Mouse (Mus musculus): Measurements from ENCODE around the gene Nrp2. TPM values are rescaled to one million over a fixed set of nuclear protein-coding genes. Genes with fewer than 3 reads are reported as not detected.

Nrp2 gene
- polyA plus RNA-seq (2014; fragmentation: Nextera tagmentation; extraction: Ambion mirVana), result 22.5 and 29.3 TPM in 2 replicates

DNA sequence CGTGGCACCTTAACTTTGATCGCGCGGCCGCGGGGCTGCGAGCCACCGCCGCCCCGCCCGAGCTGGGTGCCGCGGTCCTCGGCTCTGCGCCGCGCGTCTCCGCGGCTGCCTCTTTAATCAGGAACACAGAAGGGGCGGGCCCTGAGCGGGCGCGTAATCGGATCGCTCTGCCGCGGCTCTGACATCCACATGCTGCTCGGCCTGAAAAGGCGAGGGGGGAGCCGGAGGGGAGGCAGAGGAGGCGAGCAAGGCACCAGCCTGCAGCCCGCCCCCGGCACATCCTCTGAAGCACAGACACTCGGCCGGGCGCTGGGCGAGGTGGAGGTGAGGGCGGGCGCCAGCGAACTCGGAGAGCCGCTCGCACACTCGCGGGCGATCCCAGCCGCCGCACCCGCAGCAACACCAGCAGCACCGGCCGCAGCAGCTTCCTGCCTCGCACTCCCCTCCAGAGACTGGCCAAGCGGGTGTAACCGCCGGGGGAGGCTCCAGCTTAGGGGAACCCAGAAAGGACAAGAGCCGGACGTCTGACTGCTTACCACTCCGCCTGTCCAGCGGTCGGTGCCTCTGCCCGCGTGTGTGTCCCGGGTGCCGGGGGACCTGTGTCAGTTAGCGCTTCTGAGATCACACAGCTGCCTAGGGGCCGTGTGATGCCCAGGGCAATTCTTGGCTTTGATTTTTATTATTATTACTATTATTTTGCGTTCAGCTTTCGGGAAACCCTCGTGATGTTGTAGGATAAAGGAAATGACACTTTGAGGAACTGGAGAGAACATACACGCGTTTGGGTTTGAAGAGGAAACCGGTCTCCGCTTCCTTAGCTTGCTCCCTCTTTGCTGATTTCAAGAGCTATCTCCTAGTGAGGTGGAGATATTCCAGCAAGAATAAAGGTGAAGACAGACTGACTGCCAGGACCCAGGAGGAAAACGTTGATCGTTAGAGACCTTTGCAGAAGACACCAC lies at the start of gene Nrp2:
Nrp2 (plus strand) TSS at position 128 of the 959 bp plus-strand sequence.
- peaks cover 20% of the 10 kb centered on the region for H3K27me3 ChIP-seq (ENCODE audit: control insufficient read depth, insufficient read depth, low read length)
- H3K4me2 ChIP-seq (replicated peaks; ENCODE audit: low read depth, low read length), result peak within 1 kb of the TSS; percentile 86
- DNase-seq (ENCODE audit: low spot score) (peak; percentile 86), ATAC-seq (ENCODE audit: low FRiP score) (peak; percentile 82)
- H3K4me1 ChIP-seq (replicated peaks; ENCODE audit: control insufficient read depth, insufficient read depth, low read length), result peaks cover 2% of the 10 kb centered on the region; the same call in 1 of the 2 replicates
- no peaks in the 10 kb centered on the region for H3K36me3 ChIP-seq (ENCODE audit: control insufficient read depth, insufficient read depth, low read length)
- peak within 1 kb of the TSS; percentile 64 for H3K4me3 ChIP-seq (ENCODE audit: low read depth, low read length)
- peak within 1 kb of the TSS; percentile 82 for H3K27ac ChIP-seq (ENCODE audit: low read depth, low read length)
- H3K9ac ChIP-seq (ENCODE audit: low read depth, low read length), result peak within 1 kb of the TSS; percentile 72
- no peaks in the 10 kb centered on the region for H3K9me3 ChIP-seq (ENCODE audit: control insufficient read depth, low read length)
- WGBS, result 1% methylated on average over 56 of the region's 76 CpGs

DNA sequence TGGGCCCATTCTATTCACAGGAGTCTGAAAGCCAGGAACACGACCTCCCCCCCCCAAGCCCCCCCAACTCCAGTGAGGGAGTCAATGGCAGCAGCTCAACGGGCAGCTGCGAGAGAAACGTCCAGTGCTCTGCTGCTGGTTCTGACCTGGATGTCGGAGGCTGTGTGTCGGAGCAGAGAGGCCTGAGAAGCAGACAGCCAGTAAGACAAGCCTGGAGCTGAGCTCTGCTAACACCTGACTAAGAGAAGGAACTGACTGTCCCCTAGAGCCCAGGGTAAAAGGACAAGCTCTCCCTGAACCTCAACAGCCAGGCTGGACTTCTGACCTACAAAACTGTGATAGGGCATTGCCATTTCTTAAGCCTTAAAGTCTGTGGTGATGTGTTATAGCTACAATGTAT lies 48.6 kb upstream of the Nrp2 start:
- Histone ChIP-seq H3K4me3 (ENCODE audit: low read depth, low read length) (no peak overlapping the region), H3K27ac (ENCODE audit: low read depth, low read length) (no peak overlapping the region), H3K4me1 (replicated peaks; ENCODE audit: control insufficient read depth, insufficient read depth, low read length) (no peaks in the 10 kb centered on the region), H3K4me2 (replicated peaks; ENCODE audit: low read depth, low read length) (no peak overlapping the region), H3K27me3 (ENCODE audit: control insufficient read depth, insufficient read depth, low read length) (no peaks in the 10 kb centered on the region), H3K9me3 (ENCODE audit: control insufficient read depth, low read length) (no peaks in the 10 kb centered on the region), H3K9ac (ENCODE audit: low read depth, low read length) (no peak overlapping the region), H3K36me3 (ENCODE audit: control insufficient read depth, insufficient read depth, low read length) (no peaks in the 10 kb centered on the region)
- ATAC-seq (ENCODE audit: low FRiP score), result no peak
- WGBS, result 70% methylated on average over 6 of the region's 6 CpGs
- DNase-seq (ENCODE audit: low spot score), result no peak

DNA sequence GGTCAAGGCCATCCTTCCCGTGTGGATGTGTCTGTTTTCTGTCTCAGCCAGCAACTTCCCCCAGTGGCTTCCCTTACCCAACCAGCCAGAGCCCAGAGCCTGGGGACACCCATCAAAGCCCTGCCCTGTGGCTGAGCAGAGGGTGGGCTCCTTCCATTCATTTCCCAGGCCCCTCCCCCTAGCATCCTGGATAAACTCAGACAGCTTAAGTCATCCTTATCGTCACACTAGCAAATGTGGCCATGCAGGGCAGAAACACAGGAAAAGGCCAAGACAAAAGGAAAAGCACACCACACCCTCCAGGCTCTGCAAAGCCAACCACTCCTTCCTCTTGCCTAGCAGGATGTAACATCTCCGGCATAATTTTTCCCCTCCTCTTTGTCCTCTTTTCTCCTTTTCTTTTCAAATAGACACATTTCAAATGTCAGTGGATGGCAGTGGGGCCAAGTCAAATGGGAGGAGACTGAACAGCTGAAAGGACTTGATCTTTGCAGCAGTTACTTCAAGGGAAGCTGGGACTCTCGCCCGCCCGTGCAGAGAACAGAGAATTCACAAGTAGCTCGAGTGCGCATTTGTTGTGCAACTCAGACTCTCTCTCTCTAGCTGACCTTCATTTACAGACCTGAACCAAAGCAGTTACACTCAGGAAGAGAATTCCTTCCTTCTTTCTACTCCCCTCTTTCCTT lies 38.0 kb upstream of the Nrp2 start:
- DNase-seq (ENCODE audit: low spot score) (peak; percentile 26), ATAC-seq (ENCODE audit: low FRiP score) (peak; percentile 27; the same call in 1 of the 2 replicates)
- Histone ChIP-seq H3K4me1 (replicated peaks; ENCODE audit: control insufficient read depth, insufficient read depth, low read length) (no peaks in the 10 kb centered on the region), H3K4me3 (ENCODE audit: low read depth, low read length) (no peak overlapping the region), H3K36me3 (ENCODE audit: control insufficient read depth, insufficient read depth, low read length) (no peaks in the 10 kb centered on the region), H3K27ac (ENCODE audit: low read depth, low read length) (0 out of 2 replicates have a peak overlapping the region, but pooled peaks have one; percentile 4), H3K27me3 (ENCODE audit: control insufficient read depth, insufficient read depth, low read length) (no peaks in the 10 kb centered on the region), H3K4me2 (replicated peaks; ENCODE audit: low read depth, low read length) (no peak overlapping the region), H3K9me3 (ENCODE audit: control insufficient read depth, low read length) (no peaks in the 10 kb centered on the region), H3K9ac (ENCODE audit: low read depth, low read length) (0 out of 2 replicates have a peak overlapping the region, but pooled peaks have one; percentile 1)
- WGBS, result 36% methylated on average over 8 of the region's 8 CpGs

DNA sequence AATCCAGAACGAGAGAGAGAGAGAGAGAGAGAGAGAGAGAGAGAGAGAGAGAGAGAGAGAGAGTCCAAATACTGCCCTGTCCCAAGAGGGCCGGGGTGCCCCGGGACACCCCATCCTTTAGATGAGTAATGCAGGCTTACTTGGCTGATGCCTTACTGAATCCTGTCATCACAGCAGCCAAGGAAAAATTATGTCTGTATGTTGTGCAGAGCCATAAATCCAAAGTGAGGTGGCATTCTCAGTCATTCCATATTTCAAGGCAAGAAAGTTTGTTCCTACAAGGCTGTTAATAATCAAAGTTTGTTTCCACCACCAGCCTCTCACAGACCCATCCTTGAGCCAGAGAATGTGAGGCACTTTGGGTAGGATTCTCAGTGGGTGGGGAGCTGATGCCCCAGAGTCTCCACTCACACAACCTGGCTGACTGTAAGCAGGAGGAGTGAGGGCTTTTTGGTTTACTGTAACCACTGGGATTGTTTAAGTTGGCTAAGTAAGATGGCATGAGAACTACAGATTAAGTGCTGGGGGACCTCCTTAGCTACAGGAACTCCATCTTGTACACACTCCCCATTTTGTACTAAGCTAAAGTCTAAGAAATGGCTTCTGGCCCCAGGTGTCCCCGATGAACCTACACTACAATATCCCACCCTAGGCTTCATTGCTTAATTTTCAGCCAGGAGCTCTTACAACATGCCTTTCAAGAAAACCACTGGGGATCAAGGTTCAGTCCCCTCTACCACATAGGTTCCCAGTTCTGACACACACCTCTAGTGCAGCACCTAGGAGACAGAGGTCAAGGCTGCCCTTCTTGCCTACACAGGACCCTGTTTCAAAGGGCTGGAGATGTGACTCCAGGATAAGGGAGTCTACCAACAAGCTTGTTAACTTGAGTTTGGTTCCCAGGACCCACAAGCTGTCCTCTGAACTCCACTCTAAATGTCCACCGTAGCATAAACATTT lies 37.0 kb upstream of the Nrp2 start:
- Histone ChIP-seq H3K9ac (ENCODE audit: low read depth, low read length) (no peak overlapping the region), H3K4me1 (replicated peaks; ENCODE audit: control insufficient read depth, insufficient read depth, low read length) (no peaks in the 10 kb centered on the region), H3K36me3 (ENCODE audit: control insufficient read depth, insufficient read depth, low read length) (no peaks in the 10 kb centered on the region), H3K9me3 (ENCODE audit: control insufficient read depth, low read length) (no peaks in the 10 kb centered on the region), H3K4me2 (replicated peaks; ENCODE audit: low read depth, low read length) (no peak overlapping the region), H3K4me3 (ENCODE audit: low read depth, low read length) (no peak overlapping the region), H3K27ac (ENCODE audit: low read depth, low read length) (no peak overlapping the region), H3K27me3 (ENCODE audit: control insufficient read depth, insufficient read depth, low read length) (no peaks in the 10 kb centered on the region)
- DNase-seq (ENCODE audit: low spot score) (no peak), ATAC-seq (ENCODE audit: low FRiP score) (no peak)
- 86% methylated on average over 5 of the region's 5 CpGs for WGBS

DNA sequence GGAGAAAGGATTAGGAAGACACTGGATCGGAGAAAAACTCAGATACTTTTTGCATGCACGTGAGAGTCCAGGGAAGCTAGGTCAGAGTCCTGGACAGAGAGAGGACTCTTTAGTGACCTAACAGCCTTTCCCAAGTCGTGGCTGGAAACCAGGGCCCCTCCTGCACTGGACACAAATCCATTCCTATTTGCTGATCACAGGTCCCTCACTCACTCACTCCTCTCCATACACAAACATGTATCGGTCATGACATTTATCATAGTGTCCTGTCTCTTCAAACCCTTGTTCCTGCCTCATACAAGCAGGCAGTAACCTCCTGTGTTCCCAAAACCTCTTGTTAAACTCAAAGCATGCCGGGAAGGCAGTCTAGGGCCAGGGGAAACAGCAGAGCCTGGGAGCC lies 36.3 kb upstream of the Nrp2 start:
- no peaks in the 10 kb centered on the region for H3K27me3 ChIP-seq (ENCODE audit: control insufficient read depth, insufficient read depth, low read length)
- no peak for ATAC-seq (ENCODE audit: low FRiP score)
- no peak overlapping the region for H3K27ac ChIP-seq (ENCODE audit: low read depth, low read length)
- no peaks in the 10 kb centered on the region for H3K4me1 ChIP-seq (replicated peaks; ENCODE audit: control insufficient read depth, insufficient read depth, low read length)
- no peaks in the 10 kb centered on the region for H3K36me3 ChIP-seq (ENCODE audit: control insufficient read depth, insufficient read depth, low read length)
- H3K9me3 ChIP-seq (ENCODE audit: control insufficient read depth, low read length), result no peaks in the 10 kb centered on the region
- DNase-seq (ENCODE audit: low spot score), result no peak
- H3K4me3 ChIP-seq (ENCODE audit: low read depth, low read length), result no peak overlapping the region
- no peak overlapping the region for H3K9ac ChIP-seq (ENCODE audit: low read depth, low read length)
- H3K4me2 ChIP-seq (replicated peaks; ENCODE audit: low read depth, low read length), result no peak overlapping the region
- WGBS, result 81% methylated on average over 5 of the region's 5 CpGs

DNA sequence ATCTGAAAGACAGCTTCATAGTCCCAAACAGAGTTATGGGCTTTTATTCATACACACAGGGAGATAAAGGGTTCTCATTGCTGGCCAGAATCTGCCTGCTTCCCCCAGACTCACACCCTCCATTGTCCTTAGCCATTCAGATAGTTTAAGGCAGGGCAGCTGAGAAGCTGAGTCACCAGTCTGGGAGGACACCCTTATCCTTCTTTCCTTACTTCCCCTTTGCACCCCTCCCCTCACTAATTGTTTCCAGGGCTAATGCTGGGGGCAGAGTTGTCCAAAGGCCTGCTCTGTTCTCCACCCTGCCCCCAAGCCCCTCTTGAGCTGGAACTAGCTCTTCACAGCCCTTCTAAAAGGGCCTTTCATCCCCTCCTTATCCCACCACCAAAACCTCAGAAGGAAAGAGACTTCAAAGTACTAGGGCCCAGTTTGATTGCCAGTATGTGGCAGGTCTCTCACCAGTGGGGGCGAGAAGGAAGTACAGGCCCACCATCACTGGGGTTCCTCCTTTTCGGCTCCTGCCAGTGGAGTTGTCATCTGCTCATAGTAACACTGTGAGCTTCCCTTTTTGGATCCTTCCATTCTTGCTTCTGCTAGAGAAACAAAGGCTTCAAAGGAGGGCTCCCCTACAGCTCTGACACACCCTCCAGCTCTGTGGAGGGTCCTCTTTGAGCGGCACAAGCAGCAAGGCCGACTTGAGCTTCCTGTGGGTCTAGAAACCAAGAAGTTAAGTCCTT lies 24.3 kb upstream of the Nrp2 start:
- Histone ChIP-seq H3K9ac (ENCODE audit: low read depth, low read length) (no peak overlapping the region), H3K27ac (ENCODE audit: low read depth, low read length) (no peak overlapping the region), H3K27me3 (ENCODE audit: control insufficient read depth, insufficient read depth, low read length) (no peaks in the 10 kb centered on the region), H3K36me3 (ENCODE audit: control insufficient read depth, insufficient read depth, low read length) (no peaks in the 10 kb centered on the region), H3K9me3 (ENCODE audit: control insufficient read depth, low read length) (peaks cover 3% of the 10 kb centered on the region; the same call in 1 of the 2 replicates), H3K4me1 (replicated peaks; ENCODE audit: control insufficient read depth, insufficient read depth, low read length) (0 out of 2 replicates have a peak, but pooled peaks cover 2% of the 10 kb centered on the region), H3K4me3 (ENCODE audit: low read depth, low read length) (no peak overlapping the region), H3K4me2 (replicated peaks; ENCODE audit: low read depth, low read length) (no peak overlapping the region)
- ATAC-seq (ENCODE audit: low FRiP score) (no peak), DNase-seq (ENCODE audit: low spot score) (no peak)
- WGBS, result 39% methylated on average over 4 of the region's 4 CpGs

DNA sequence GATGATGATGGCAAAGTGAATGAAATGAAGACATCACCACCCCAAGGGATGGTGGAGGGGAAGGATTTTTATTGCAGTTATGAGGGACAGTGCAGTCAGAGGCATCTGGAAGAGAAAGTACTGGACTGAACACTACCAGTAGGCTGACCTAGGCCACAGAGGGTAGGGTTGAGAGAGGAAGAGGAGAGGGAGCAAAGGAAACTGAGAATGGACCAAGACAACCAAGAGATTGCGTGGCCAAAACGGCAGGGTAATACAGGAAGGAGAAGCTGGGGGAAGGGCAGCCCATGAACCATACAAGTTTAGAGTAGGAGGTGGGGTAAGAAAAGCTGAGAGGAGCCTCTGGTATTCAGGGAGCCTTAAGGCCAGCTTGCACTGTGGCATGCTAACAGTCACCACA lies 23.6 kb upstream of the Nrp2 start:
- H3K9ac ChIP-seq (ENCODE audit: low read depth, low read length), result no peak overlapping the region
- H3K4me3 ChIP-seq (ENCODE audit: low read depth, low read length), result no peak overlapping the region
- H3K9me3 ChIP-seq (ENCODE audit: control insufficient read depth, low read length), result peaks cover 3% of the 10 kb centered on the region; the same call in 1 of the 2 replicates
- H3K4me1 ChIP-seq (replicated peaks; ENCODE audit: control insufficient read depth, insufficient read depth, low read length), result 0 out of 2 replicates have a peak, but pooled peaks cover 2% of the 10 kb centered on the region
- ATAC-seq (ENCODE audit: low FRiP score) (no peak), DNase-seq (ENCODE audit: low spot score) (no peak)
- WGBS, result 93% methylated on average over 2 of the region's 2 CpGs
- H3K27me3 ChIP-seq (ENCODE audit: control insufficient read depth, insufficient read depth, low read length), result no peaks in the 10 kb centered on the region
- no peaks in the 10 kb centered on the region for H3K36me3 ChIP-seq (ENCODE audit: control insufficient read depth, insufficient read depth, low read length)
- H3K27ac ChIP-seq (ENCODE audit: low read depth, low read length), result no peak overlapping the region
- no peak overlapping the region for H3K4me2 ChIP-seq (replicated peaks; ENCODE audit: low read depth, low read length)
